Comparison of ENCODE assay signal across 19 mouse cellular contexts in genomic region chr3:101803764-101804163, GRCm38 (mm10). TPM values are rescaled to one million over a fixed set of nuclear protein-coding genes. Genes with fewer than 3 reads are reported as not detected.
DNase-seq lines count a peak whose midpoint lies in the region; ATAC-seq lines count a peak whose summit lies in the region.
"Had no signal": no experiment of that assay in that cellular context is flagged by ENCODE, and none has a peak within 500 bp of the region (broad histone marks: within the 10 kb centered on the region; RNA-seq: fewer than 3 reads in every experiment).

No protein-coding gene starts in this region.

- peak overlapping the region; percentile 38 for H3K4me2 ChIP-seq in heart, embryonic 14.5 days (ENCODE audit: low read length)
- H3K4me2 ChIP-seq: embryonic facial prominence, embryonic 13.5 days; hindbrain, embryonic 14.5 days; limb, embryonic 12.5 days; liver, embryonic 13.5 days; lung, embryonic 15.5 days; midbrain, embryonic 13.5 days; neural tube, embryonic 15.5 days had no signal

- H3K9me3 ChIP-seq in heart, embryonic 10.5 days: no peaks in the 10 kb centered on the region
- no peaks in the 10 kb centered on the region for H3K9me3 ChIP-seq in heart, embryonic 14.5 days (ENCODE audit: control insufficient read depth, low read length)
- H3K9me3 ChIP-seq: embryonic facial prominence, embryonic 13.5 days; limb, embryonic 12.5 days; liver, embryonic 13.5 days; lung, embryonic 15.5 days; midbrain, embryonic 13.5 days; neural tube, embryonic 15.5 days had no signal

- peak overlapping the region; percentile 89 for H3K27ac ChIP-seq in heart, embryonic 10.5 days
- H3K27ac ChIP-seq in heart, embryonic 14.5 days (replicated peaks in 1 of 2; ENCODE audit: control insufficient read depth in 1 of 2, insufficient read depth in 1 of 2, low read depth in 2 of 2, low read length in 2 of 2): peak overlapping the region; percentile 98 to 99
- H3K27ac ChIP-seq: embryonic facial prominence, embryonic 13.5 days; hindbrain, embryonic 14.5 days; left cerebral cortex, adult 2 months; limb, embryonic 12.5 days; liver, embryonic 13.5 days; lung, embryonic 15.5 days; midbrain, embryonic 13.5 days; neural tube, embryonic 15.5 days had no signal

- no peak for ATAC-seq in heart, embryonic 14.5 days (ENCODE audit: insufficient number of reproducible peaks, insufficient read depth, low FRiP score, low read depth)
- ATAC-seq: midbrain, embryonic 13.5 days had no signal

- intact Hi-C loops in heart, postnatal 14 days (cut with DNase I): no loop called here

- 40% methylated on average over 6 of the region's 6 CpGs for WGBS in heart, embryonic 10.5 days
- WGBS in heart, embryonic 14.5 days: 24% methylated on average over 6 of the region's 6 CpGs

- DNase-seq in heart, embryonic 10.5 days (ENCODE audit: low spot score): peak; percentile 83
- no peak for DNase-seq in heart, postnatal 14 days
- peak; percentile 79 for DNase-seq in R1 (ENCODE audit: low read depth, low spot score)
- peak; percentile 72 for DNase-seq in naive thymus-derived CD4-positive, alpha-beta T cell, adult 2 months (ENCODE audit: low read depth)
- DNase-seq in kidney, postnatal 4 days: no peak
- DNase-seq in frontal cortex, postnatal 25 days (ENCODE audit: low spot score in 2 of 2): no peak
- DNase-seq: cerebellum, adult 8-10 months; kidney, adult 11 months; liver, embryonic 13.5 days had no signal

- peaks cover 90% of the 10 kb centered on the region for H3K4me1 ChIP-seq in heart, embryonic 10.5 days
- H3K4me1 ChIP-seq in heart, embryonic 14.5 days (ENCODE audit: control insufficient read depth in 2 of 2, insufficient read depth in 2 of 2, low read length in 2 of 2): peaks cover 59 to 71% of the 10 kb centered on the region in 2 experiments

- H3K36me3 ChIP-seq in heart, embryonic 10.5 days: no peaks in the 10 kb centered on the region
- H3K36me3 ChIP-seq in heart, embryonic 14.5 days (ENCODE audit: control insufficient read depth, insufficient read depth, low read length): no peaks in the 10 kb centered on the region
- H3K36me3 ChIP-seq: embryonic facial prominence, embryonic 13.5 days; limb, embryonic 12.5 days; liver, embryonic 13.5 days; lung, embryonic 15.5 days; midbrain, embryonic 13.5 days; neural tube, embryonic 15.5 days had no signal

- 0 out of 2 replicates have a peak overlapping the region, but pooled peaks have one; percentile 15 for H3K4me3 ChIP-seq in heart, embryonic 10.5 days
- H3K4me3 ChIP-seq in heart, embryonic 14.5 days (ENCODE audit: control insufficient read depth in 1 of 2, insufficient read depth in 1 of 2, low read depth in 1 of 2, low read length in 2 of 2): no peak overlapping the region
- H3K4me3 ChIP-seq: embryonic facial prominence, embryonic 13.5 days; left cerebral cortex, adult 2 months; limb, embryonic 12.5 days; liver, embryonic 13.5 days; lung, embryonic 15.5 days; midbrain, embryonic 13.5 days; neural tube, embryonic 15.5 days had no signal

- peak overlapping the region; percentile 59 for H3K9ac ChIP-seq in heart, embryonic 14.5 days (ENCODE audit: low read length)
- H3K9ac ChIP-seq: embryonic facial prominence, embryonic 13.5 days; hindbrain, embryonic 14.5 days; limb, embryonic 12.5 days; liver, embryonic 13.5 days; lung, embryonic 15.5 days; midbrain, embryonic 13.5 days; neural tube, embryonic 15.5 days had no signal

- no peaks in the 10 kb centered on the region for H3K27me3 ChIP-seq in heart, embryonic 10.5 days (ENCODE audit: insufficient read depth, poor library complexity, severe bottlenecking)
- no peaks in the 10 kb centered on the region for H3K27me3 ChIP-seq in heart, embryonic 14.5 days (ENCODE audit: control insufficient read depth, insufficient read depth, low read length)
- H3K27me3 ChIP-seq: liver, embryonic 13.5 days; midbrain, embryonic 13.5 days; neural tube, embryonic 15.5 days had no signal

RNA-seq across cellular contexts. Expression of gene Mab21l3, which starts 45.0 kb away (rescaled TPM):
- 0.40 and 0.57 TPM in 2 replicates for polyA plus RNA-seq in heart, embryonic 10.5 days (2016; fragmentation: Nextera tagmentation; extraction: Ambion mirVana)
- total RNA-seq in heart, postnatal 14 days (2021): not detected
- polyA plus RNA-seq in heart, embryonic 14.5 days (2014; fragmentation: Nextera tagmentation; extraction: Ambion mirVana): 0.09 and 0.13 TPM in 2 replicates
- total RNA-seq: common myeloid progenitor, adult 5-6 weeks; megakaryocyte progenitor cell, adult 5-6 weeks had no signal

Comparison
In these comparisons a context has a peak if more than half of its experiments do, and no peak if none do; other contexts are left out.
1. DNase-seq: peak in heart, embryonic 10.5 days (single experiment), R1 (single experiment) and naive thymus-derived CD4-positive, alpha-beta T cell, adult 2 months (single experiment); none in heart, postnatal 14 days (0 of 2), kidney, postnatal 4 days (0 of 2) and frontal cortex, postnatal 25 days (0 of 2).